Mouse (Mus musculus): ENCODE results near the gene Slc25a16.

GRCm38 (mm10) chr10:62891025-62891424, 29.4 kb upstream of the Slc25a16 start:
- TF ChIP-seq CTCF (IDR thresholded peaks at IDR 0.05; ENCODE audit: insufficient read depth, low read length): no peak
- TF ChIP-seq POLR2A (IDR thresholded peaks at IDR 0.05; ENCODE audit: borderline replicate concordance, extremely low read depth, low read depth, low read length): no peak

Measured in lung, adult 2 months (tissue).